Mouse (Mus musculus) hindbrain, embryonic 12.5 days (tissue): ENCODE results near the gene Guf1. TPM values are rescaled to one million over a fixed set of nuclear protein-coding genes. Genes with fewer than 3 reads are reported as not detected.

Experiments
- ATAC-seq: fragments of 200-750 bp; cut with Nextera tagmentation; 2 replicates; pipeline ENCODE4 v1.8.0; 2017; ENCODE audit warnings: moderate TSS enrichment; ENCODE audit not compliant: low FRiP score
- H3K27ac ChIP-seq: fragments of 300-500 bp; sonication (generic); 2 replicates; pipeline ENCODE4 v1.5.1; 2016; ENCODE audit warnings: mild to moderate bottlenecking
- H3K27me3 ChIP-seq: fragments of 300-500 bp; sonication (generic); 2 replicates; pipeline ENCODE4 v1.6.1; 2016; ENCODE audit warnings: mild to moderate bottlenecking
- H3K36me3 ChIP-seq: fragments of 300-500 bp; sonication (generic); 2 replicates; pipeline ENCODE4 v1.6.1; 2016; ENCODE audit warnings: mild to moderate bottlenecking
- H3K4me1 ChIP-seq: fragments of 300-500 bp; sonication (generic); 2 replicates; pipeline ENCODE4 v1.6.1; 2016
- H3K4me2 ChIP-seq: fragments of 300-500 bp; sonication (generic); replicated peaks from 2 replicates; pipeline ENCODE4 v1.6.1; 2016; ENCODE audit warnings: mild to moderate bottlenecking
- H3K4me3 ChIP-seq: fragments of 300-500 bp; sonication (generic); 2 replicates; pipeline ENCODE4 v1.5.1; 2016; ENCODE audit warnings: mild to moderate bottlenecking
- H3K9ac ChIP-seq: fragments of 300-500 bp; sonication (generic); 2 replicates; pipeline ENCODE4 v1.6.1; 2016; ENCODE audit warnings: mild to moderate bottlenecking, moderate library complexity
- H3K9me3 ChIP-seq: fragments of 300-500 bp; sonication (generic); replicated peaks from 2 replicates; pipeline ENCODE4 v1.6.1; 2016; ENCODE audit warnings: mild to moderate bottlenecking
- WGBS: fragments of 180-500 bp; shearing (Covaris S2); methylation state at CpG from one replicate; pipeline ENCODE4 v1.1.7; 2016; 5-methylcytosine and 5-hydroxymethylcytosine counted together
- polyA plus RNA-seq: library from polyadenylated mRNA; unstranded; fragments of >200 nt; fragmentation: Nextera tagmentation; extraction: Ambion mirVana; gene quantifications from 2 replicates; pipeline ENCODE4 v1.2.1, GENCODE M21; 2016

The Guf1 gene
- 60.5 and 61.4 TPM in 2 replicates for polyA plus RNA-seq

DNA sequence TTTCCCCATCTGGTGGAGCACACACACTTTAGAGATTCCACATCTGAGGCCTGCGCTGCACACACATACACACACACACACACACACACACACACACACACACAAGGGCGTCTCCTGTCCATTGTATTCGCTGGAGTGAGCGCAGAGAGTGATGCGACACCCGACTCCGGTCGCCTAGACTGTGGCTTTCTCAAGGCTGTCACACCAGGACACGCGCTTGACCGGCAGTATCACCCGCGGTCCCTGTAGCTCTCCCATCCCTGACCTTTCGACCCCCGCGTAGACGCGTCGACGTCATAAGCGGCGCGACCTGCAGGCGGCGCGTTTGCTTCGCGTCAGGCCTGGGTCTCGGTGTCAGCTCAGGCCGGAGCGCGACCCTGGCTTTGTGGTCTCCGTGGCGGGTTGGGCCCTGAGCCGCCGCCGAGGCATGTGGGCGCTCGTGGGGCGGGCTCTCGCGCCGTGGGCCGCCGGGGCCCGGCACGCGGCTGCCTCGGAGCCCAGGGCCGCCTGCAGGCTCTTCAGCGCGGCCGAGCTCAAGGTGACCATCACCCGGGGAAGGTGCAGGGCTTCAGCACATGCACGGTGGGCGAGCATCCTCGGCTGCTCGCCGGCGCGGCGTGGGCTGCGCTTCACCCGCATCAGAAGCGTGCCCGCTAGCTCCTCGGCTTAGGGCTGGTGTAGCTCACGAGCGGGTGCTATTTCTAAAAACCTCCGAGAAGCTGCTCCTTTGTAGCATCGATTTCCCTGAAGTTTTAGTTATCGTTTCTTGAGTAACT, at the start of gene Guf1:
TSS of gene Guf1 (plus strand) at position 296 of the 776 bp plus-strand sequence.
- no peaks in the 10 kb centered on the region for H3K9me3 ChIP-seq
- H3K9ac ChIP-seq, result peak within 1 kb of the TSS; percentile 92
- H3K4me1 ChIP-seq, result peaks cover 2% of the 10 kb centered on the region; the same call in 1 of the 2 replicates
- ATAC-seq, result peak; percentile 95
- peak within 1 kb of the TSS; percentile 55 for H3K4me2 ChIP-seq
- peak within 1 kb of the TSS; percentile 93 for H3K4me3 ChIP-seq
- no peaks in the 10 kb centered on the region for H3K27me3 ChIP-seq
- H3K36me3 ChIP-seq, result peaks cover 11% of the 10 kb centered on the region
- H3K27ac ChIP-seq, result peak within 1 kb of the TSS; percentile 88
- WGBS, result under 1% methylated on average over 72 of the region's 72 CpGs

DNA sequence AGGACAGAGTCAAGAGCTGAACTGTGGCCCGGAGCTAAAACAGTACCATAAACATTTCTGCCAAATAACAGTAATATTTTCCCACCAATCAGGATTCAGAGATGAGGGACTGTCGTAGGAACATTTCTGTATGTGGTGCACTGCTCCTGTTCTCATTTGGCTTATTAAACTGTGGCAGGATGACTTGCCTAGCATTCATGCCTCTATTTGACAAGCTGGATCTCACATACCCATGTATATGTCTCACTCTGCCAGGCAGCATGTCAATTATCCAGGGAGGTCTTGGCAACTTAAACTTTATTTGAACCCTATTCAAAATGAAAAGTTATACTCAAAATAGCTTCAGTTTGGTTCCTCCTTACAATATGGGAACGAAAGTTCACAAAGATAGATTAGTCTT, 49.7 kb upstream of the Guf1 start:
- no peak for ATAC-seq
- no peak overlapping the region for H3K27ac ChIP-seq
- no peaks in the 10 kb centered on the region for H3K36me3 ChIP-seq
- H3K27me3 ChIP-seq, result no peaks in the 10 kb centered on the region
- 87% methylated on average over 3 of the region's 3 CpGs for WGBS
- H3K4me1 ChIP-seq, result no peaks in the 10 kb centered on the region
- no peak overlapping the region for H3K4me3 ChIP-seq
- H3K9me3 ChIP-seq, result no peaks in the 10 kb centered on the region
- H3K4me2 ChIP-seq, result no peak overlapping the region
- no peak overlapping the region for H3K9ac ChIP-seq

DNA sequence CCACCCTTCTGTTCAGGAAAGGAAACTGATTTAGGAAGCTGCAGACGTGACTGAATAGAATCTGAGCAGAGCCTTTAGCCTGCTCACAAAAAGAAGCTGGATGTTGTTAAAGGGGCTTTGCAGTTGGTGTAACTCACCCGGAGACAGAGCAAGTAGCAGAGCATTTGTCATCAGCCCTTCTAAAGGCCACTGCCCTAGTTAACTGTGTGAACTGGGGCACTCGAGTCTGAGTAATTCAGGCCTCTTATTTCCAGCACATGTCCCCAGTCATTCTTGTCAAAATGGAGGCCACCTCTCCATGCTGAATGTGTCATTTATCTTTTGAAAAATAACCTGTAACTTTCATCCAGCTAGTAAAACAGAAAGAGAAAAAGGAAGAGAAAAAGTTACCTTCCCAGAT, 45.1 kb upstream of the Guf1 start:
- no peak for ATAC-seq
- Histone ChIP-seq H3K4me3 (no peak overlapping the region), H3K9me3 (no peaks in the 10 kb centered on the region), H3K9ac (no peak overlapping the region), H3K27ac (no peak overlapping the region), H3K4me2 (no peak overlapping the region), H3K27me3 (no peaks in the 10 kb centered on the region), H3K36me3 (no peaks in the 10 kb centered on the region), H3K4me1 (no peaks in the 10 kb centered on the region)
- WGBS, result 49% methylated on average over 3 of the region's 3 CpGs

DNA sequence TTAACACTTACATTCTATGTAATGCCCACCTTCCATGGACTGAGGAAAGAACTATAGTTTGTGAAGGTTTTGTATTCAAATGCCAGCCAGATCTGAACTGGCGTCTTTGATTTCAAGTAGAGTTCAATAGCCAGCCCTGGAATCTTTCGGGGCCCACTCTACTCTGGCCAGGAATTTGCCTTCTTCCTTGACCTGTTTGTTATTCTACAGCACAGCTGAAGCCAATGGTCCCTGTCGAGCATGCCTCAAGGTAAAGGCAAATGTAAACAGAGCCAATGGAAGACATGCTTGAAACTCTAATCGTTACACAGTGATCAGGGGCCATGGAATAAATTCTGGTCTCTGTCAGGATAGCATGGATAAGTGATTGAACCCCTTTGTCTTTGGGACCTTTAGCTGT, 44.5 kb upstream of the Guf1 start:
- no peak overlapping the region for H3K27ac ChIP-seq
- H3K9me3 ChIP-seq, result no peaks in the 10 kb centered on the region
- no peaks in the 10 kb centered on the region for H3K4me1 ChIP-seq
- no peak overlapping the region for H3K9ac ChIP-seq
- no peaks in the 10 kb centered on the region for H3K36me3 ChIP-seq
- H3K4me2 ChIP-seq, result no peak overlapping the region
- WGBS, result 77% methylated on average over 4 of the region's 4 CpGs
- no peaks in the 10 kb centered on the region for H3K27me3 ChIP-seq
- no peak for ATAC-seq
- H3K4me3 ChIP-seq, result no peak overlapping the region

DNA sequence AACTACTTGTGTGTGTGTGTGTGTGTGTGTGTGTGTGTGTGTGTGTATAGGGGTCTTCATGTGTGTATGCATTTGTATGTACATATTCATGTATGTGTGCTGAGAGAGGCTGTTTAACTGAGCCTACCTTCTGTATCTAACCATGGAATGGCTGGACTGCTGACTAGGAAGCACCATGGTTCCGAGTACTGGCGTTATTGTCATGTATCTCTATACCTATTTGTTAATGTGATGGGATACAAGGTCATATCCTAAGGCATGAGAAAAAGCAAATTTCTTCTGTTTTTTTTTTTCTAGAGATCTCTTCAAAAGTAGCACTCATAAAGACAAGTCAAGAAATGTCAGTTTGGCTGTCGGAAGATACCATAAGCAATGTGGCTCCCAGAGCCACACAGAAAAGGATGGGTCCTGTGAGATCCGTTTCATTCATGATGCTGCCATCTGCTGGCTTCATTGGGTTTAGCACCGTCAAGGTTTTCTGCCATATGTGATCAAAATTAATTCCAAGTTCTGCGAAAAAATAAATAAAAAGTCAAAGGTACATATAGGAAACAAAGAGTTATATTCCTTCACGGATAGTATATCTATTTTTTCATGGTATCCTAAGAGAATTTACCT, 36.0 kb upstream of the Guf1 start:
- 0 out of 2 replicates have a peak, but pooled peaks have one; percentile 63 for ATAC-seq
- Histone ChIP-seq H3K9me3 (no peaks in the 10 kb centered on the region), H3K27me3 (no peaks in the 10 kb centered on the region), H3K9ac (no peak overlapping the region), H3K36me3 (no peaks in the 10 kb centered on the region), H3K4me3 (no peak overlapping the region), H3K4me1 (no peaks in the 10 kb centered on the region), H3K27ac (no peak overlapping the region), H3K4me2 (no peak overlapping the region)
- 36% methylated on average over 7 of the region's 7 CpGs for whole genome bisulfite sequencing

DNA sequence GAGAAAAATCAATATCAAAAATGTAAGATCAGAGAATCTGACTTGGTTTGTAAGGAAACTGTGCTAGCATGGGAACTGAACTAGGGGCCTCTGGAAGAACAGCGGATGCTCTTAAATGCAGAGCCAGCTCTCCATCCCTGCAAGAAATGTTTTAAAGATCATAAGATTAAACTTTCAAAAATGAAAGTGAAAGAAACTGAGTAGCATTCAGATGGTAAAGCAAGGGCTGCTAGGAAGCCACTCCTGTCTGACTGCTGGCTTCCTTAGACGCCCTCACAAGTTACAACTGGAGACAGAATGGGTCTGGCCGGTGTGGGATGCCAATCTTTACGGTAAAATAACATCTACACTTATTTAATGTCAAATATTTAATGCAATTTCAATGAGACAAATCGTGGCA, 34.7 kb upstream of the Guf1 start:
- WGBS, result 70% methylated on average over 5 of the region's 5 CpGs
- Histone ChIP-seq H3K27ac (no peak overlapping the region), H3K9ac (no peak overlapping the region), H3K27me3 (no peaks in the 10 kb centered on the region), H3K4me2 (no peak overlapping the region), H3K36me3 (no peaks in the 10 kb centered on the region), H3K4me1 (no peaks in the 10 kb centered on the region), H3K9me3 (no peaks in the 10 kb centered on the region), H3K4me3 (no peak overlapping the region)
- no peak for ATAC-seq

DNA sequence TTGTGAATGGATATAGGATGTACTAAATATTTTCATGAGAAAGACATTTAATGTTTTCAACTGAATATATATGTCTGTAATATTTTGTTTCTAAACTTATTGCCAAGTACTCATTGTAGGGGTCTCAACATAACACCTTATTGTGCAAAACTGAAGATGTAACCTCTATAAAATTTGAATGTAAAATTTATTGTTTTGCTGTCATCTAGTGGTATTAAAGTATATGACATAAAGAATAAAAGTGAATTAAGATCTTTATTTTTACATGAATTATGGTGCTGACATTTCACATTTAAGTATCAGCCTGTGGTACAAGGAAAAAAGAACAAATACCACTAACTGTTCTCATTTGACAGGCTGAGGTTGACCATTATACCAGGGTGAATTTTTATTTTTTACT, 32.8 kb upstream of the Guf1 start:
- Histone ChIP-seq H3K4me3 (no peak overlapping the region), H3K36me3 (no peaks in the 10 kb centered on the region), H3K27ac (no peak overlapping the region), H3K9me3 (no peaks in the 10 kb centered on the region), H3K27me3 (no peaks in the 10 kb centered on the region), H3K4me1 (no peaks in the 10 kb centered on the region), H3K9ac (no peak overlapping the region), H3K4me2 (no peak overlapping the region)
- ATAC-seq, result no peak

DNA sequence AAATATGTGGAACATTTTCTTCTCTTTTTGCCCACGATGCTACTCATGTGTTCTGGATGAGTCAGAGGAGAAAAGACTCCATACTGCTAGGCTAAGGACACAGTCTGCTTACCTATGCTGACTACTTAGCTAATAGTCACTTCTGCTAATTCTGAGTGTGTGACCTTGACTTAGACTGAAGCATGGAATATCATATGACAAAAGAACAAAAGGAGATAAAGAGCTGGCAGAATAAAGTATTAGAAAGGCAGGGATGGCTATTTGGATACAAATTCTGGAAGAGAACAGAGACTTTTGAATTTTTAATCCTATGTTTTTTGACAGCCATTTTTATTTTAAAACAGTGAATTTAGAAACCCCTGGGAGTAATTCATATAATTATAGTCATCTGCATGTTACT, 15.0 kb upstream of the Guf1 start:
- Histone ChIP-seq H3K4me1 (no peaks in the 10 kb centered on the region), H3K4me2 (no peak overlapping the region), H3K27ac (no peak overlapping the region), H3K9ac (no peak overlapping the region), H3K27me3 (no peaks in the 10 kb centered on the region), H3K9me3 (no peaks in the 10 kb centered on the region), H3K4me3 (no peak overlapping the region), H3K36me3 (no peaks in the 10 kb centered on the region)
- no peak for ATAC-seq
- WGBS, result 77% methylated on average over 1 of the region's 1 CpGs

DNA sequence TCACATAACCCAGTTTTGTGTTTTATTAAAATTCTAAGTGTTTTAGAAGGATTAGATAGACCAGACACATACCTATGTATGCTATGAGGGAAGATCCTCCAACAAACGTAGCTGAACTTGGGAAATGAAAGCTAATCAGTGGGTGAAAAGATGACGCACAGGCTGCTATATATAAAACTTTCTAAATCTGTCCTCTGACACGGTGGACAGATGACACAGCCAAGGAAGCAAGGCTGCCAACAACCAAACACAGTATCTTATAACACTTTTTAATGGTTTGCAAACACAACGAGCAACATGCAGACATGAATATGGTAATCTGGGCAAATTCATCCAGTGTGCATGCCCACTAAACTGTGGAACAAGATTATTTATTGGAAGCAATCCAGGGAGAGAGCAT, 14.2 kb upstream of the Guf1 start, which contains the start of gene Yipf7:
TSS of gene Yipf7 (minus strand) at position 160 of the 400 bp plus-strand sequence.
- Histone ChIP-seq H3K27ac (no peak within 1 kb of the TSS), H3K9me3 (no peaks in the 10 kb centered on the region), H3K27me3 (no peaks in the 10 kb centered on the region), H3K4me1 (no peaks in the 10 kb centered on the region), H3K4me3 (no peak within 1 kb of the TSS), H3K36me3 (no peaks in the 10 kb centered on the region), H3K9ac (no peak within 1 kb of the TSS), H3K4me2 (no peak within 1 kb of the TSS)
- no peak for ATAC-seq
- WGBS, result 82% methylated on average over 4 of the region's 4 CpGs

DNA sequence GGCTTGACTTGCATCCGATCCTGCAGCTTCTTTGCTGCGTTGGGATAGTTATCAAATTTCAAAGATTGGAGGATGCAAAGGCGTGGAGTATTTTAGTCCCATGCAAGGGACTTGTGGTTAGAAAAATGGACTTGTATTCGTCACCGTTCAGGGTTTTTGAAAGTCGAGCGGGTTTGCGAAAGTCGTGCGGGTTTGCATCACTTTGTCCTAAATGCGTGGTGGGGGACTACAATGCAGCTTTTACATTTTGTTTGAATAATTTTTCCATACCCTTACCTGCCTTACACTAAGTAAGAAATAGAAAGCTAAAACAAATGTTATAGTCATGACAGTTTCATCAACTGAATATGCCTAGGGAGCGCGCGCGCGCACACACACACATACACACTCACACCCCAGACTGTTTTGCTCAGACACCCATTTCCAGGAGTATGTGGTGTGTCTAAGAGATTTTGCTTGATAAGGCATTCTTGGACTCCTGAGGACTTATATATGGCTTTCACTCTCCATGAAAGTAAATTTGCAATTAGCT, 747 bp downstream of the Guf1 start:
- Histone ChIP-seq H3K27me3 (no peaks in the 10 kb centered on the region), H3K9me3 (no peaks in the 10 kb centered on the region), H3K27ac (peak overlapping the region; percentile 88), H3K36me3 (peaks cover 13% of the 10 kb centered on the region), H3K4me1 (peaks cover 2% of the 10 kb centered on the region; the same call in 1 of the 2 replicates), H3K9ac (peak overlapping the region; percentile 92), H3K4me3 (peak overlapping the region; percentile 93), H3K4me2 (peak overlapping the region; percentile 55)
- WGBS, result 12% methylated on average over 16 of the region's 16 CpGs
- peak; percentile 2; the same call in 1 of the 2 replicates for ATAC-seq

DNA sequence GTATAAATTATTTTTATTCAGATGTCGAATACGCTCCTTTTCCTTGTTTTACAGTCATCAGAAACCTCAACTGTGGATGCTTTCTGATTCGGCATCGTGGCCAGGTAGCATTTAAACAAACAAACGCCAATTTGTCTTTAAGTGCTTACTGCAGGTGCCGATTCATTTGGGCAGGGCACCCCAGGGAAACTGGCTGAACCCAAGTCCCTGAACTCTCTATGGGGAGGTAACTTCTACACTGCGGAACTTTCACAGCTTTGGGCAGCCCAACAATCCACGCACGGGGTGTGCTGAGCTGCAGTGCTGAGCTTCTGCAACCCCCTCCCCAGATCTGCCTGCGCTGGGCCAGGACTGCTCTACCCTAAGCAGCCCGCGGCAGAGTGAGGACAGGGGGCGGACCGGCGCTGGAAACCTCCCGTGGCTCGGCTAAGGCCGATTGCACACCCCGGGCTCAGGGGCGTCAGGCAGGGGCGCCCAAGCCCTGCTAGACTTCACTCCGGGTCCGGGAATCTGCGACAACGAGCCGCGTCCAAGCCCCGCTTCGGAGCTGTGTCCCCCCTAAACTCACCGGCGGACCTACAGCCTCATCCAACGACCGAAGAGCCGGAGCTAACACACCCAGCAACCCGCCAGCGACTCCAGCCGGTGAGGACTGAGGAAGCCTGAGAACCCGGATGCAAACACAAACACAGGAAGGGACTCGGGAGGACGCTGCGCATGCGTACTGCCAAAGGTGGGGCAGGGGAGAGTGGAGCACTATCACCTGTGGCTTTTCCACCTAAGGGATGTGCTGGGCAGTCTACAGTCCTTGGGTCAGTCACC, 35.1 kb downstream of the Guf1 start, which contains the start of gene Gnpda2:
TSS of gene Gnpda2 (minus strand) at position 701 of the 822 bp plus-strand sequence.
- Histone ChIP-seq H3K36me3 (no peaks in the 10 kb centered on the region), H3K27ac (peak within 1 kb of the TSS; percentile 90), H3K9ac (peak within 1 kb of the TSS; percentile 84), H3K9me3 (no peaks in the 10 kb centered on the region), H3K27me3 (no peaks in the 10 kb centered on the region), H3K4me3 (peak within 1 kb of the TSS; percentile 76), H3K4me2 (peak within 1 kb of the TSS; percentile 67), H3K4me1 (peaks cover 9% of the 10 kb centered on the region)
- WGBS, result 5% methylated on average over 42 of the region's 42 CpGs
- peak; percentile 99 for ATAC-seq

DNA sequence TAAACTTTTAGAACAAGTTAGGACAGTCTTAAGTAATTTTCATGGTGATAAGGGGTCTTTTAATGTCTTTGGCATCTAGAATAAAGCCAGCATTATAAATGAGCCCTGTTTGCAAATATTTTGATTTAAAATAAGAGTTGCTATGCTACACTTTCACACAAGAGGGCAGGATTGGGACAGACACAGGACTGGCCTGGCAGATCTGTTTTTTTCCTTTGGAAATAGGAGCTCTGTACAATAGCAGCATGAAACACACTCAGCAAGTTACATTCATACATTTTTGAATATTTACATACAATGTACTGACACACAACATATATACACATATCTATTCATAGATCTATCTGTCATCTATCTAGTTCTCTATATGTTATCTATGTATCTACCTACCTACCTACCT, 44.3 kb downstream of the Guf1 start:
- H3K9ac ChIP-seq, result no peak overlapping the region
- H3K4me3 ChIP-seq, result no peak overlapping the region
- no peaks in the 10 kb centered on the region for H3K27me3 ChIP-seq
- no peaks in the 10 kb centered on the region for H3K36me3 ChIP-seq
- H3K27ac ChIP-seq, result no peak overlapping the region
- no peak overlapping the region for H3K4me2 ChIP-seq
- H3K4me1 ChIP-seq, result no peaks in the 10 kb centered on the region
- ATAC-seq, result 0 out of 2 replicates have a peak, but pooled peaks have one; percentile 22
- H3K9me3 ChIP-seq, result no peaks in the 10 kb centered on the region
